Mouse (Mus musculus) stomach, postnatal 0 days (tissue): Measurements from ENCODE around the gene Nrl. TPM values are rescaled to one million over a fixed set of nuclear protein-coding genes. Genes with fewer than 3 reads are reported as not detected.
A peak's percentile ranks its signal among the peaks of the same experiment; 100 is the strongest.

Experiments
- ATAC-seq: fragments of 200-750 bp; cut with Nextera tagmentation; 2 replicates; pipeline ENCODE4 v1.8.0; 2017; ENCODE audit not compliant: low FRiP score, low TSS enrichment
- DNase-seq: peaks from one replicate; pipeline ENCODE4 v3.0.0-alpha.2; 2016; ENCODE audit warnings: low spot score
- H3K27ac ChIP-seq: fragments of 300-500 bp; sonication (generic); replicated peaks from 2 replicates; pipeline ENCODE4 v1.5.1; 2014; ENCODE audit warnings: mild to moderate bottlenecking, control low read depth
- H3K27me3 ChIP-seq: fragments of 300-500 bp; sonication (generic); 2 replicates; pipeline ENCODE4 v1.6.1; 2014; ENCODE audit warnings: low read length; ENCODE audit not compliant: control insufficient read depth, insufficient read depth
- H3K36me3 ChIP-seq: fragments of 300-500 bp; sonication (generic); 2 replicates; pipeline ENCODE4 v1.6.1; 2014; ENCODE audit warnings: low read length, mixed read lengths; ENCODE audit not compliant: control insufficient read depth, insufficient read depth
- H3K4me1 ChIP-seq: fragments of 300-500 bp; sonication (generic); replicated peaks from 2 replicates; pipeline ENCODE4 v1.6.1; 2014; ENCODE audit warnings: antibody characterized with exemption; ENCODE audit not compliant: control insufficient read depth, insufficient read depth
- H3K4me2 ChIP-seq: fragments of 300-500 bp; sonication (generic); replicated peaks from 2 replicates; pipeline ENCODE4 v1.6.1; 2014; ENCODE audit warnings: low read depth, mild to moderate bottlenecking, control low read depth, moderate library complexity
- H3K4me3 ChIP-seq: fragments of 300-500 bp; sonication (generic); 2 replicates; pipeline ENCODE4 v1.5.1; 2014; ENCODE audit warnings: low read depth, low read length, control low read depth
- H3K9ac ChIP-seq: fragments of 300-500 bp; sonication (generic); 2 replicates; pipeline ENCODE4 v1.6.1; 2014; ENCODE audit warnings: mild to moderate bottlenecking, low read length, control low read depth, mixed read lengths
- H3K9me3 ChIP-seq: fragments of 300-500 bp; sonication (generic); 2 replicates; pipeline ENCODE4 v1.6.1; 2016; ENCODE audit warnings: low read length; ENCODE audit not compliant: control insufficient read depth
- CTCF ChIP-seq: IDR thresholded peaks from 2 replicates; pipeline ENCODE4 v1.5.1; 2016; ENCODE audit warnings: antibody characterized with exemption, low read depth, mild to moderate bottlenecking, moderate library complexity
- EP300 ChIP-seq: optimal IDR thresholded peaks from 2 replicates; pipeline ENCODE3; 2016; ENCODE audit warnings: antibody characterized with exemption
- WGBS: fragments of 180-500 bp; shearing (Covaris S2); extraction: QIAGEN DNeasy Blood & Tissue Kit; methylation state at CpG from one replicate; pipeline ENCODE4 v1.1.7; 2014; 5-methylcytosine and 5-hydroxymethylcytosine counted together
- polyA plus RNA-seq: library from polyadenylated mRNA; unstranded; fragments of >200 nt; fragmentation: Nextera tagmentation; extraction: Ambion mirVana; gene quantifications from 2 replicates; pipeline ENCODE4 v1.2.1, GENCODE M21; 2015

Nrl gene
- polyA plus RNA-seq, 1 experiment from 2014 or later: not detected

GRCm38 (mm10) chr14:55490361-55491201 is 34.2 kb downstream of the Nrl start, which contains the start of gene Carmil3:
Gene Carmil3, plus strand, starts transcription at chr14:55490651.
- Histone ChIP-seq H3K4me1 (peaks cover 6% of the 10 kb centered on the region), H3K27ac (peak within 1 kb of the TSS; percentile 20; the same call in 1 of the 2 replicates), H3K27me3 (no peaks in the 10 kb centered on the region), H3K9me3 (no peaks in the 10 kb centered on the region), H3K4me3 (peak within 1 kb of the TSS; percentile 59), H3K9ac (peak within 1 kb of the TSS; percentile 57), H3K4me2 (peak within 1 kb of the TSS; percentile 98), H3K36me3 (peaks cover 3% of the 10 kb centered on the region; the same call in 1 of the 2 replicates)
- ATAC-seq (peak; percentile 58; the same call in 1 of the 2 replicates), DNase-seq (peak; percentile 61)
- WGBS: 1% methylated on average over 54 of the region's 68 CpGs
- TF ChIP-seq EP300: no peak
- TF ChIP-seq CTCF: no peak

- Histone ChIP-seq H3K27me3 (no peaks in the 10 kb centered on the region), H3K4me3 (no peak overlapping the region), H3K36me3 (peaks cover 3% of the 10 kb centered on the region; the same call in 1 of the 2 replicates), H3K4me1 (peaks cover 6% of the 10 kb centered on the region), H3K4me2 (no peak overlapping the region), H3K27ac (no peak overlapping the region), H3K9ac (no peak overlapping the region), H3K9me3 (no peaks in the 10 kb centered on the region)
- TF ChIP-seq EP300 (no peak), CTCF (no peak)
- WGBS: 86% methylated on average over 8 of the region's 8 CpGs
- no peak for DNase-seq
- ATAC-seq: no peak
Observed at GRCm38 (mm10) chr14:55486836-55487235, 37.9 kb downstream of the Nrl start.

GRCm38 (mm10) chr14:55484430-55485085 is 40.2 kb downstream of the Nrl start:
- peaks cover 3% of the 10 kb centered on the region; the same call in 1 of the 2 replicates for H3K36me3 ChIP-seq
- no peak for TF ChIP-seq EP300
- TF ChIP-seq CTCF: no peak
- H3K9me3 ChIP-seq: no peaks in the 10 kb centered on the region
- no peak overlapping the region for H3K9ac ChIP-seq
- no peaks in the 10 kb centered on the region for H3K27me3 ChIP-seq
- DNase-seq (no peak), ATAC-seq (peak; percentile 27; the same call in 1 of the 2 replicates)
- no peak overlapping the region for H3K4me2 ChIP-seq
- 77% methylated on average over 5 of the region's 5 CpGs for WGBS
- H3K4me1 ChIP-seq: no peaks in the 10 kb centered on the region
- no peak overlapping the region for H3K4me3 ChIP-seq
- no peak overlapping the region for H3K27ac ChIP-seq

DNA sequence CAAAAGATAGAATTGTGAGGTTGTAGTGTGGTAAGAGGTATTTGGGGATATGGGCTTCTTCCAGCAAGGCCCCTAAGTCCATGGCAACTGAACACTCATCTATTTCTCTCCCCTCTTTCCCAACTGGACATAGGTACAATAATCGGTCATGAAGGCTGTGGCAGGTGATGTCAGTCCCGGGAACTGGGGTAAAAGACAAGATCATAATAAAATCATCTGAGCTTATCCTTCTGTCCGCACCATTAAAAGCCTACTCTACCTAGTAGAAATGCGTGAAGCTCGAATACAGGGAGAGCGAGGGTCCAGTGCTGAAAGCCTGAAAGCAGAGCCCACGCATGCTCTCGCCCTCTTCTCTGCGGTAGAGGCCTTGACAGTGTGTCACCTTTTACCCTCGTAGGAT is 45.2 kb downstream of the Nrl start:
- H3K4me3 ChIP-seq: no peak overlapping the region
- H3K36me3 ChIP-seq: no peaks in the 10 kb centered on the region; the same call in 1 of the 2 replicates
- DNase-seq (no peak), ATAC-seq (no peak)
- no peaks in the 10 kb centered on the region for H3K27me3 ChIP-seq
- no peak overlapping the region for H3K27ac ChIP-seq
- TF ChIP-seq CTCF (no peak), EP300 (no peak)
- WGBS: 92% methylated on average over 10 of the region's 10 CpGs
- H3K4me1 ChIP-seq: no peaks in the 10 kb centered on the region
- H3K9ac ChIP-seq: no peak overlapping the region
- no peaks in the 10 kb centered on the region for H3K9me3 ChIP-seq
- H3K4me2 ChIP-seq: peak overlapping the region; percentile 59; the same call in 1 of the 2 replicates

DNA sequence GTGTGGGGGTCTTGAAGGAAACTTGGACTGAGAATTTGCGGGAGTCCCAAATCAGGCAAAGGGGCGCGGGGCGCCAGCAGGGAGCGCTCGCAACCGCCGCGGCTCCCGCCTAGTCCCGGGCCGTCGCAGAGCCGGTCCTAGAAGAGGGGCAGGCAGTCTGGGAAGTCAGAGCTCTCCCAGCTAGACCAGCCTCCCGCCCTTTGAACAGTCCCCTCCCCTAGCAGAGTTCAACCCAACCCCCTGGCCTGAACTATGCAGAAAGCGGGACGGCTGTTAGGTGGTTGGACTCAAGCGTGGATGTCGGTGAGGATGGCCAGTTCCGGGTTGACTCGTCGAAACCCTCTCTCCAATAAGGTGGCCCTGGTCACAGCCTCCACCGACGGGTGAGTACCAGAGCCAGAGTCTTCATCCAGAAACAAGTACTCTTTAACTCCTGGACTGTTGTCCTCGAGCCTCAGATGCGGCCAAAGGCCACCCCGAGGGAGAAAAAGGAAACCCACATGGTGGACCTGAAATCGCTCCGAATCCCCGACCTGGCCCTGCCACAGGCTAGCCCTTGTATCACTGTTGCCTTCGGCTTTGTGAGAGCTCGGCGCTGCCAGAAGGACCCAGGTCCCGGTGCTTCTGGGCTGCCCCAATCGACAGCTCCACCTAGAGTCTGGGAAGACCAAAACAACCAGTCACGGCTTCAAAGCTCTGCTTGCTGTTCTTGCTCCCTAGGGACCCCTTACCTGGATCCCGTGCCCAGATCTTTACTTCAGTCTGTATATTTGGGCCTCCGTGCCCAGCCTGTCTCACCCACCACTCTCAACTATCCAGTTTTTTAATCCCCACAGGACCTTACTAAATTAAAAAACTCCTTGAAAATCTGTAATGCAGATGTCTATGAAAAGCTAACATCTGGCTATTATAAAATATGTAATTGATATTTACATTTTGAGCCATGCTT is 45.9 kb downstream of the Nrl start, which contains the start of gene Dhrs4:
Gene Dhrs4, plus strand, starts transcription at position 108 of the 949 bp plus-strand sequence.
- TF ChIP-seq EP300: no peak
- peak; percentile 83 for TF ChIP-seq CTCF
- Histone ChIP-seq H3K4me2 (peak within 1 kb of the TSS; percentile 59), H3K36me3 (no peaks in the 10 kb centered on the region; the same call in 1 of the 2 replicates), H3K27me3 (no peaks in the 10 kb centered on the region), H3K4me3 (peak within 1 kb of the TSS; percentile 57), H3K9me3 (no peaks in the 10 kb centered on the region), H3K27ac (peak within 1 kb of the TSS; percentile 92), H3K4me1 (no peaks in the 10 kb centered on the region), H3K9ac (peak within 1 kb of the TSS; percentile 72)
- peak; percentile 95 for ATAC-seq
- under 1% methylated on average over 38 of the region's 38 CpGs for WGBS
- DNase-seq: peak; percentile 84
